Mouse (Mus musculus) kidney, postnatal 25 days (tissue): Measurements from ENCODE around the gene Ipmk.
A peak's percentile ranks its signal among the peaks of the same experiment; 100 is the strongest.

Experiments used
- DNase-seq, 2 experiments: peaks; one replicate each; pipeline ENCODE4 v3.0.0; 2021; ENCODE audit warnings: mixed read lengths in 2 of 2

The Ipmk gene

DNA sequence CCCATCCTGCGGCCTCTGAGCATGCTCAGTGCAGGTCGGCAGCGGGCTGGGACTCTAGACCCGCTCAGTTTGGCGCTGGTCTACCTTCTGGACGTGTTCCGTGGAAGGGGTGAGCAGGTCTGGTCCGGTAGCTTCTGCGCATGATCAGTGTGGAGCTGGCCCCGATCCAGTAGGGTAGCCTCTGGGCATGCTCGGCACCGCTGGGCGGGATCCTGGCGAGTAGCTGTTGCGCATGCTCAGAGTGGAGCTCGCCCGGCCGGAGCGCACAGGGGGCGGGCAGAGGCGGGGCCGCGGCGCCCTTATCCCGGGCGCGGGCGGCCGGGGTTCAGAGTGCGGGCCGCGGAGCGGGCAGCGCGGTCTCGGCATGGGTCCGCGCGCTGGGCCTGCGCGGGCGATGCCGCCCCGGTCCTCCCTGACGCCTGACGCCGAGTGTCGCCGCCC is at the start of gene Ipmk:
Ipmk (plus strand) TSS at position 255 of the 441 bp plus-strand sequence.
- peak; percentile 99 to 100 for DNase-seq

GRCm38 (mm10) chr10:71300161-71300560 is 47.4 kb upstream of the Ipmk start:
- DNase-seq: no peak

- DNase-seq: peak in 1 of 2 experiments; percentile 57
Observed at GRCm38 (mm10) chr10:71302490-71302889, 45.1 kb upstream of the Ipmk start.

GRCm38 (mm10) chr10:71306190-71306589 is 41.4 kb upstream of the Ipmk start:
- DNase-seq: peak; percentile 52 to 72

DNA sequence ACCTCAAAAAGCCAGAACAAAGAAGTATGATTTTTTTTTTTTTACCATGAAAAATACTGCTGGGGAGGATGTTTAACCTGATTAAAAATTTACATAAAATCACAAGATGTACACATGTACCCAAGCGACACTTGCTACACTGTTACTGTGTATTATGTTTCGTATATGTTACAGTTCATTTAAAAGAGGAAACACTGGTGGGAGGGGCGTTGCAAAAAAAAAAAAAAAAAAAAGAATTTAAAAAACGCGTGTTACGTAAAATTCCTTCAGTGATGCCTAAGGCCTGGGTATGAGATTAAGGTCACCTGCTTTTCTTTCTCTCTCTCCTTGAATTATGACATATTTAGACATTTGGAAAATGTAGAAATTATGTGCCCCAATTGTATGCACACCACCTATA is 40.8 kb upstream of the Ipmk start:
- no peak for DNase-seq

DNA sequence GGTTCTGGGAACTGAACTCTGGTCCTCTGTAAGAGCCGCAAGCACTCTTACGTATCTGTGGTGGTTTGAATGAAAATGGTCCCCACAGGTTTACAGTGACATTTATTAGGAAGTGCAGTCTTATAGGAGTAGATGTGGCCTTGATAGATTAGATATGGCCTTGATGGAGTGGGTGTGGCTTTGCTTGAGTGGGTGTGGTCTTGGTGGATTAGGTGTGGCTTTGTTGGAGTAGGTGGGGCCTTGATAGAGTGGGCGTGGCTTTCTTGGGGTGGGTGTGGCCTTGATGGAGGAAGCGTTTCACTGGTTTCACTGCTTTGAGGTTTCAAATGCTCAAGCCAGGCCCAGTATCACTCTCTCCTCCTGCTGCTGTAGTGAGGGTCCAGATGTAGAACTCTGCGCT is 39.4 kb upstream of the Ipmk start:
- no peak for DNase-seq

DNA sequence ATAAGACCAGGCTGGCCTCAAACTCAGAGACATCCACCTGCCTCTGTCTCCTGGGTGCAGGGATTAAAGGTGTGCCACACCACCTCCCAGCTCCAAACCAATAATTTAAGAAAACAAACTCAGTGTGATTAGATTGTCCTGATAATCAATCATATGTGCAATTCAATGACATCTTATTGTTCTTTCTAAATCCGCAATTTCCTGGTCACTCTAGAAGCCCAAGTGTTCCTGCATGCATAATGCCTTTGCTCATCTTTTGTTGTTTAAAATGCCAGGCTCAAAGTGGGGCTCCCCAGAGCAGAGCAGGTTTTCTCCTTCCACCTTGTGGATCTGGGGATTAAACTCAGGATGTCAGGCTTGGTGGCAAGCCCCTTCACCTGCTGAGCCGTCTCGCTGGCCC is 37.3 kb upstream of the Ipmk start:
- no peak for DNase-seq

- DNase-seq: no peak
Observed at GRCm38 (mm10) chr10:71314596-71314995, 33.0 kb upstream of the Ipmk start.

- no peak for DNase-seq
Observed at GRCm38 (mm10) chr10:71316056-71316455, 31.5 kb upstream of the Ipmk start.

DNA sequence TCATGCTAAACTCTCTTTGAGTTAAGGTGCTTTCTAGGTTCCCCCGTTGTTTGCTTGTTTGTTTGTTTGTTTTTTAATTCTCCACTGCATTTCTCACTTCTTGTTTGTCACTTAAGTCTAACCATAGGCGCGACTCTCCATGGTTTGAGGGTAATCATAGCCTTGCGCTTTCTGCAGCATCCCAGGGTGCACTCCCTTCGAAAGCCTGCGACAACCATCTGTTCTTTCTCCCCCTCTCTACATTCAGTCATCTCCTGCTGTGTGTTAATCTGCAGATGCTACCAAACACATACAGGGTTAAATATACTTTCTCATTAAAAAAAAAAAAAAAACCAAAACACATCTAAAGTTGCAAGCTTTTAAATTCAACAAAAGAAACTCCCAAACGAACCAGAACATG is 31.1 kb upstream of the Ipmk start:
- DNase-seq: no peak

GRCm38 (mm10) chr10:71323669-71324068 is 23.9 kb upstream of the Ipmk start:
- no peak for DNase-seq

DNA sequence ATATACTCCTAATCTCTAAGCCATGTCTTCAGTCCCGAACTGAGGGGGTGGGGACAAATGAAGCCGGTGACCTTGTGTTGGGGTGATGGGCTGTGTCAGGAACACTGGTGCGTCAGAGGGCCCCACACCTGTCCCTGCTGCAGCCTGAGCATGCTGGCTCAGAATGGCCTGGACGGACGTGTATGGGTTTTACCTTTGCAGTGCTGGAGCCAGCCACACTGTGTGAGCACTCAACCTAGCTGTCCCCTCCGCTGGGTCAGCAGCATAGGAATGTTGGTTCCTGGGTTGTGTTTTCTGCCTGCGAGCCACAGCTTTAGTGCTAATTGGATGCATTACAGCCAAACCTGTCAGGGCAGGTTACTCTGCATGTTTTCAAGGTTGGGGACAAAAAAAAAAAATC is 21.4 kb upstream of the Ipmk start:
- DNase-seq: peak in 1 of 2 experiments; percentile 64

DNA sequence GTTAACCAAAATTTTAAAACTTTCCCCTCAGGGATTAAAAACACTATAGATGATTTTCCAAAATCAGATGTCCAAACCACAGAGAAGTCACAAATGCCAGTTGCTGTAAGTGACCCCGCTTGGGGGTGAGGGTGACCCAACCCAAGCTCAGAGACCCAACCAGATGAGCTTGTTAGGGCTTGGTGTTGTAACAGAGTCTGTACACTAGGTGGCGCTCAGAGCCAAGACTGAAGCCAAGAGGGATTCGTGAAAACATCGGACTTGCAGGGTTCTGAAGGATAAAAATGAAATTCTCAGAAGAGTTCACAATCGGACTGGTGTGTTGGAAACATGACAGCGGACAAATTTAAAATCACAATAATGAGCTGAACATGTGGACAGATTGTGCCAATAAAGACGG is 20.8 kb upstream of the Ipmk start:
- peak; percentile 77 for DNase-seq

GRCm38 (mm10) chr10:71327386-71327785 is 20.2 kb upstream of the Ipmk start:
- DNase-seq: no peak

- no peak for DNase-seq
Observed at GRCm38 (mm10) chr10:71328382-71328781, 19.2 kb upstream of the Ipmk start.

DNA sequence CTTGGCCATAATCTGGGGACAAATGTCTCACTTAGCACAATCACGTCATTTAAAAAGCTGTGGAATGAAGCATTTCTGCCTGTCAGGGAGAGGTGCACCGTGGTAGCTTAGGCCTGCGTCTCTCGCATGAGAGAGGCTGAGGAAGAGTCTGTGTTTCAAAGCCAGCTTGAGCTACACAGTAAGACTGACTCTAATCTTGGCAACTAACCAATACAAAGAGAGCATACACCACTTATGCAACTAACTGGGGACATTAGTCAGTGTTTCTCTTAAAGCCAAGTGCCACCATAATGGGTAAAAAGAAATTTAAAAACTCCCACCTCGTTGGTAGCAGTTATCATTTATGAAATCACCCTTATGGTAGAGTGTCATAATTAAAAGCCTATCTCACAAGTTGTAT is 18.7 kb upstream of the Ipmk start:
- DNase-seq: no peak

DNA sequence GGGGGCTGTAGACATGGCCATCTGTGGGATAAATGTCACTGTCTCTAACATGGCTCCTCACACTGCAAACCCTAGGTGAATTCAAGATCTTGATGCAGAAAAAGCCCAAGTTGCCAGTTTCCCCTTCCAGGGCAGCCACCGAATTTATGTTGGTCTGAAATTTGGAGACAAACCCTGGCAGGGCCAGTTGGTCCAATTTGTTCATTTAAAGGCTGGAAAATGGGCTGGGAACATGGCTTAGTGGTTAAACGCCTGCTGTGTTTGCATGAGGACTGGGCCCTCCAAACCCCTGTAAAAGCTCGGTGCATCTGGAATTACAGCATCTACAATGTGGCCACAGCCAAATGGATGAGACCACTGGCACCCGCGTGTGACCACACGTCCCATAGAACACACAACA is 18.3 kb upstream of the Ipmk start:
- DNase-seq: no peak

DNA sequence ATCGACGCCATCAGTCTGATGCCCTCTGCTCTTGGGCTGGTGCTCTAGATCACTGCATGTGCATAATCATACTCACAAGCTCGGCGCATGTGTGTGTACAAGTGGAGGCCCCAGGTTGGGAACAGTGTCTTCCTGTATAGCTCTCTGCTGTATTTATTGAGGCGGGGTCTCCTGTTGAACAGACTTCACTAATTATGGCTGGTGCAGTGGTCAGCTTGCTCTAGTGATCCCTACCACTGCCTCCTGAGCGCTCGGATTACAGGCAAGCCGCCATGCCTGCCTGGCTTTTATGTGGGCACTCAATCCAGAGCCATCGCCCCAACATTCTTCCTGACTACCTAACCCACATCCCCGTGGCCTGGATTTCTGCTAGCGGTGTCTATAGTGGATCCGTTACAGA is 17.5 kb upstream of the Ipmk start:
- peak in 1 of 2 experiments; percentile 31 for DNase-seq

GRCm38 (mm10) chr10:71331908-71332307 is 15.7 kb upstream of the Ipmk start:
- peak in 1 of 2 experiments; percentile 28 for DNase-seq

DNA sequence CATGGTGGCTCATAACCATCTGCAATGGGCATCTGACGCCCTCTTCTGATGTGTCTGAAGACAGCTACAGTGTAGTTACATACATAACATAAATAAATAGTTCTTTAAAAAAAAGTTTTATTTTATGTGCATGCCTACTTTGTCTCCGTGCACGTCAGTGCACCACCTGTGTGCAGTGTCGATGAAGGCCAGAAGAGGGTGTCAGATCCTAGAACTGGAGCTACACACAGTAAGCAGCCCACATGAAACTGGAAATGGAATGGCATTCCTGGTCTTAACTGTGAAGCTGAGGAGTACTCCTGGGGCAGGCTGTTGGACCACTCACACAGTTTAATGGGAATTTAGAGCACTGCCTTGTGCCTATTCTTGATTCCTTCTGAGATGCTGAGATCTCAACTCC is 15.2 kb upstream of the Ipmk start:
- peak; percentile 52 to 56 for DNase-seq

GRCm38 (mm10) chr10:71332859-71333258 is 14.7 kb upstream of the Ipmk start:
- DNase-seq: peak in 1 of 2 experiments; percentile 31

GRCm38 (mm10) chr10:71337733-71338132 is 9.8 kb upstream of the Ipmk start:
- peak; percentile 38 to 75 for DNase-seq

DNA sequence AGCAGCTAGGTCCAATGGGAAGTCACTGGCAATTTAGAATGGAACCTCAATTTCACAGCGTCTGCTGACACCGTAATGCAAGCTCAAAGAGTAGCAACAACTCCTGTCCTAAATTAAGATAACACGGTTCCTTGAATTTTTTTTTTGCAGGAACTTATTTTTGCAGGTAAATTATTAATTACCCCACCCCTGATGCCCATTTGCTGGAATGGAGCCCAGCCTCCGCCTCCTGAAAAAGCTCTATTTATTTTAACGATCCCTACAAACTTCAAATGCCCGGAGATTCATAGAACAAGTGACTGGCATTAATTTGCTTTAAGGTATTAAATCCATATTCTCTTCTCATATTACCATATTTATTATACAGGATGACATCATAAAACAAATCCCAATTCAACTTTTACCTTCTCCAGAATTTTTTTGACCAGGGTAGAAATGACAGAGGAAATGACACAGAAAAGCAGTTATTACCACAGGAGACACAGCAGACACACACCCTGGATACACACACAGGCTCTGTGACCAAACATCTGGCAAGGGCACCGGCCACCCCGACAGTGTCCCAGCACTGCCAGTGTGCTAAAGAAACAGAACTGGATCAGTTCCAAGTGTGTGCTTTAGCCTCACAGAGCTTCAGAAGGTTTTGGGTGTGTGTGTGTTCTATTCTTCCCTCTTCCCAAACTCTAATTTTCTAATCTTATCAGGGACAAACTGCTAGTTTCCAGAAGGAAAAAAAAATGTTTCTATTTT is 9.2 kb upstream of the Ipmk start:
- DNase-seq: peak; percentile 82 to 83

DNA sequence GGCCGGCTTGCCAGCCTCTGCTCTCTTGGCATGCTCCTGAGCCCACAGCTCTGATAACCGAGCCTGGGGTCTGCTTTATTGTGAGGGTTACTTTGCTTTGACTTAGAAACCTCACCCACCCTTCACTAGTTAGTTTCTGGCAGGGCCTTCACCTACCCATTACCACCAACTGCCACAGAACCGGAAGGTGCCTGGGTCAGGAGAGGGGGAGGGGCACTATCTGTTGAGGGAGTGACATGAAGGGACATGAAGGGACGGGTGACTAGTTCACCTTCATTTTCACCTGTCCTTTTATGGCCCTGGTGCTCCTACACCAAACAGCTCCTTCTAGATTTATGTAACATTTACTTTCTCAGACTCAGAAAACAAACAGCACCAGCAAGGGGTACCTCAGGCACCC is 8.1 kb upstream of the Ipmk start:
- DNase-seq: peak in 1 of 2 experiments; percentile 57

DNA sequence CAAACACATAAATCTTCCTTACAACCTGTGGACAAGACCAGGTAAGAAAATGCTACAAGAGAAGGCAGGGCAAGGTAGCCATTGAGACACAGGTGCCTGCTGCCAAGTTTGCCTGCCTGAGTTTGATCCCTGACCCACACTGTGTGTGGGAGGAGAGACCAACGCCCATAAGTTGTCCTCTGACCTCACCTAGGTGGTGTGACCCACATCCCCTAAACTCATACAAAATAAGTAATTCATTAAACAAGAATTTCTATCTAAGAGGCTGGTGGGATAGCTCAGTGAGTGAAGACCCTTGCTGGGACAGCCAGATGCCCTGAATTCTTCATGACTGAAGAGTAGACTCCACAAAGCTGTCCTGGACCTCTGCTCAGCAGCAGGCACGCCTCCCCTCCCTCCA is 7.4 kb upstream of the Ipmk start:
- peak; percentile 72 to 84 for DNase-seq
